Mouse (Mus musculus): Measurements from ENCODE around the gene Treh. TPM values are rescaled to one million over a fixed set of nuclear protein-coding genes. Genes with fewer than 3 reads are reported as not detected.

The Treh gene
- polyA plus RNA-seq, 1 experiment: not detected

DNA sequence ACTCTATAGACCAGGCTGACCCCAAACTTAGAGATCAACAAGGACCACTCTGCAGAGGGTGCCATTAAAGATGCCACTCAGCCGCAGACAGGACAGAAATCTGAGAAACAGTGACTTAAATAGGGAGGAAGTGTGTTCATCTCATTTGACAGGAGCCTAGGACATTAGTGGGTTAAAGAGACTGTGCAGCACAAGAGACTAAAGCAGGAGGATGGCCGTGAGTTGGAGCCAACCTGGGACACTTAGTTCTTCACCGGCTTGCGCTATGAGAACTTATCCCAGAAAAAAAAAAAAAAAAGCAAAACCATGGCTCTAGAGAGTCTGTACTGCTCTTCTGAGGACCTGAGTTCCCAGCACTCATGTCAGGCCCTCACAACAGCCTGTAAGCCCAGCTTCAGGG is 25.4 kb upstream of the Treh start:
- Histone ChIP-seq H3K27ac (ENCODE audit: insufficient read depth, low read length) (no peak overlapping the region), H3K4me3 (ENCODE audit: extremely low read depth, insufficient read depth, insufficient read length) (no peak overlapping the region), H3K27me3 (ENCODE audit: control insufficient read depth, insufficient read depth, low read length) (no peaks in the 10 kb centered on the region), H3K4me1 (ENCODE audit: control insufficient read depth, insufficient read depth, insufficient read length) (peaks cover 32% of the 10 kb centered on the region; the same call in 1 of the 2 replicates), H3K36me3 (ENCODE audit: control insufficient read depth, insufficient read depth, low read length) (no peaks in the 10 kb centered on the region)
- 77% methylated on average over 4 of the region's 4 CpGs for WGBS
- DNase-seq (ENCODE audit: low read depth in 1 of 2, low spot score in 2 of 2): no peak
- TF ChIP-seq CTCF (IDR thresholded peaks at IDR 0.05; ENCODE audit: extremely low read depth, insufficient read depth, insufficient read length, insufficient replicate concordance) (no peak), POLR2A (IDR thresholded peaks at IDR 0.05; ENCODE audit: low read depth, low read length) (no peak)

DNA sequence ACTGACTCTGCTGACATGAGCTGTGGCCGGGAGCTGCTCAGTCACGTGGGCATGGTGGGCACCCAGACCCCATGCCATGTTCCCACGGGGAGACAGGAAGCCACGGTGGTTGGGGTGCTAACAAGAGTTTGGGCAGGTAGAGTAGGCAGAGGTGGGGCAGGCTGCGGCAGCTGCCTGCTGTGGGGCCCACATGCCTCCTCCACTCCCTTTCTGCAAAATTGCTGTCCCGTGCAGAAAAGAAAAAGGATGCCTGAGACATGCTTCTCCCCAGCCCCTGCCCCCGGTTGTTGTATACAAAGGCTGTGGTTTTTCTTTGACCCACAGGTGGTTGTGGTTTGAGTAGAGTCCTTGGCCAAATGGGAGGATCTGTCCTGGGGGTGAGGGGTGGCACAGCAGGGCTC is 24.2 kb upstream of the Treh start:
- peak in 1 of 2 experiments; percentile 40 for DNase-seq (ENCODE audit: low read depth in 1 of 2, low spot score in 2 of 2)
- TF ChIP-seq CTCF (IDR thresholded peaks at IDR 0.05; ENCODE audit: extremely low read depth, insufficient read depth, insufficient read length, insufficient replicate concordance) (no peak), POLR2A (IDR thresholded peaks at IDR 0.05; ENCODE audit: low read depth, low read length) (no peak)

DNA sequence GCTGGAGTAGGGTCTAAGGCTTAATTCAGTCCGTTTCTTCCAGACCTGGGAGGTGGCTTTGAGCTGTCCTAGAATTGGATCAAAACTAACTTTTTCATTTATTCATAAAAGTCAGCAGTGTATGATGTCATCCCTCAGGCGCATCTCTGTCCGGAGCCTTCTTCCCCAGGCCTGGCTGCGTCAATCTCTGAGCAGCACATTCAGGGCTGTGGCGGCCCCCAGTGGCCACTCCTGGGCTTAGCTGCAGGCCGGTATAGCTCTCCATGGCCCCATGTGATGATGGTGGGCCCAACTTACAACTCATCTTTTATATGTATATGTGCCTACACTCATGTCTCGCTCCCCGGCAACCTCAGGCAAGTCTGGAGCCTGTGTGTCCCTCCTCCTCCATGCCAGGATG is 21.0 kb upstream of the Treh start:
- Histone ChIP-seq H3K27ac (ENCODE audit: insufficient read depth, low read length) (no peak overlapping the region), H3K4me1 (ENCODE audit: control insufficient read depth, insufficient read depth, insufficient read length) (peaks cover 15% of the 10 kb centered on the region; the same call in 1 of the 2 replicates), H3K4me3 (ENCODE audit: extremely low read depth, insufficient read depth, insufficient read length) (no peak overlapping the region), H3K27me3 (ENCODE audit: control insufficient read depth, insufficient read depth, low read length) (no peaks in the 10 kb centered on the region), H3K36me3 (ENCODE audit: control insufficient read depth, insufficient read depth, low read length) (no peaks in the 10 kb centered on the region)
- no peak for TF ChIP-seq POLR2A (IDR thresholded peaks at IDR 0.05; ENCODE audit: low read depth, low read length)
- peak; percentile 95 for TF ChIP-seq CTCF (IDR thresholded peaks at IDR 0.05; ENCODE audit: extremely low read depth, insufficient read depth, insufficient read length, insufficient replicate concordance)
- 19% methylated on average over 8 of the region's 8 CpGs for WGBS
- peak in 1 of 2 experiments; percentile 83 for DNase-seq (ENCODE audit: low read depth in 1 of 2, low spot score in 2 of 2)

More for the DNA sequence above, 24.2 kb upstream of the Treh start:
- Histone ChIP-seq H3K36me3 (ENCODE audit: control insufficient read depth, insufficient read depth, low read length) (no peaks in the 10 kb centered on the region), H3K27me3 (ENCODE audit: control insufficient read depth, insufficient read depth, low read length) (no peaks in the 10 kb centered on the region), H3K27ac (ENCODE audit: insufficient read depth, low read length) (0 out of 2 replicates have a peak overlapping the region, but pooled peaks have one; percentile 16), H3K4me1 (ENCODE audit: control insufficient read depth, insufficient read depth, insufficient read length) (peaks cover 32% of the 10 kb centered on the region; the same call in 1 of the 2 replicates), H3K4me3 (ENCODE audit: extremely low read depth, insufficient read depth, insufficient read length) (no peak overlapping the region)
- WGBS: 10% methylated on average over 7 of the region's 7 CpGs

DNA sequence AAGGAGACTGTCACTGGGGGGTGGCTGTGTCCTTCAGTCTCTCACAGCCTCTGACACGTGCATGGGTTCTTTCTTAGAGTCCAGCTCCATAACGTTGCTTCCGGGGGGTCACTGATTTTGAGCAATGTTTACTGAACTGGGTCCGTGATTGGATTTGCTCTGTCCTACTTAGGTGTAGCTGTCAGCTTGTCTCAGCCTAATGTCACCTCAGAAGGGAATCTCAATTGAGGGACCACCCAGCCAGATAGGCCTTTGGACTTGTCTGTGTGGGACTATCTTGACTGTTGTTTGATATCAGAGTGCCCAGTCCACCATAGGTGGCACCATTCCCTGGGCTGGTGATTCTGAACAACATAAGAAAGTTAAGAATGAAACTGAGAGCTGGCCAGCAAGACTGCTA is 19.1 kb upstream of the Treh start:
- no peak for DNase-seq (ENCODE audit: low read depth in 1 of 2, low spot score in 2 of 2)
- no peaks in the 10 kb centered on the region for H3K27me3 ChIP-seq (ENCODE audit: control insufficient read depth, insufficient read depth, low read length)
- peaks cover 5% of the 10 kb centered on the region; the same call in 1 of the 2 replicates for H3K4me1 ChIP-seq (ENCODE audit: control insufficient read depth, insufficient read depth, insufficient read length)
- TF ChIP-seq POLR2A (IDR thresholded peaks at IDR 0.05; ENCODE audit: low read depth, low read length) (no peak), CTCF (IDR thresholded peaks at IDR 0.05; ENCODE audit: extremely low read depth, insufficient read depth, insufficient read length, insufficient replicate concordance) (no peak)
- no peaks in the 10 kb centered on the region for H3K36me3 ChIP-seq (ENCODE audit: control insufficient read depth, insufficient read depth, low read length)
- H3K27ac ChIP-seq (ENCODE audit: insufficient read depth, low read length): no peak overlapping the region
- H3K4me3 ChIP-seq (ENCODE audit: extremely low read depth, insufficient read depth, insufficient read length): no peak overlapping the region
- 92% methylated on average over 4 of the region's 4 CpGs for WGBS

DNA sequence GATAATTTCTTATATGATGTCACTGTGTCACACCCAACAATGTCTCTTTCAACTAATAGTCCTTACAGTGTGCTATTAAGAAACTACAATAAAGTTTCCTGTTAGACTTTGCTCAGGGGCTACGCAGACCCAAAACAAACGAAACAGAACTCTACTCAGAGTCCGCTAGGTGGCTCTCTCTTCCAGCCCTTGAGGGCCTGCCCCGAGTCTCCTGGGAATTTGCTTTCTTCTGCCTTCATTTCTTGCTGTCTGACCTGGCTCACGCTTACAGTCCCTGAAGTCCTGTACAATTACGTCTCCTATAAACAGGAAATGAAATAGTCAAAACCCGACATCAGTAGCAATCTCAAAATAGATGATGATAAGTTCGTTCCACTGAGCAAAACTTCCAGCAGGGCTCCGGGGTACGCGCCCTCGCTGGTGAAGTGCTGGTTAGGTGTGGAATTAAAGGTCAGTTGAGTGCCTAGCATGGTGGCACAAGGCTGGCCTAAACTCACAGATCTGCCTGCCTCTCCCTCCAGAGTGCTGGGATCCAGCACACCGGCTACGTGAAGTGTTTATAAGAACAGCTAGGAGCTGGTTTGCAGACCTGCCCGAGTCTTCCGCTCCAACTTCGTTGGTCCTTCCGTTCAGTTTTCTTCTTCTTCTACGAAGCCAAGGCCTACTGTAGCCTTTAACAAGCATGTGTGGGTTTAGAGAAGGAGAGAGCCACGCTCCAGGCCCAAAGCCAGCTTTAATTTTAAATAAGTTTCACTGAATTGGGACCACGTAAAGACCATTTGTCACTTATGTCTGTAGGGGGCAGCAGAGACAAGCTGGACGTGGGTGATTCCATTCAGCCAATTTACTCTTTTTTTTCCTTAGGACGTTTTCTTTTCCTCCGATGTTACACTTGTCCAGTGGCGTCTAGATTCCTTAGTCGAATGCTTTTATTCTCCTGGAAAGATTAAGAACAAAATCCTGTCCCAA is 17.7 kb upstream of the Treh start:
- no peak overlapping the region for H3K27ac ChIP-seq (ENCODE audit: insufficient read depth, low read length)
- H3K36me3 ChIP-seq (ENCODE audit: control insufficient read depth, insufficient read depth, low read length): no peaks in the 10 kb centered on the region
- H3K27me3 ChIP-seq (ENCODE audit: control insufficient read depth, insufficient read depth, low read length): no peaks in the 10 kb centered on the region
- no peak overlapping the region for H3K4me3 ChIP-seq (ENCODE audit: extremely low read depth, insufficient read depth, insufficient read length)
- no peaks in the 10 kb centered on the region for H3K4me1 ChIP-seq (ENCODE audit: control insufficient read depth, insufficient read depth, insufficient read length)
- 29% methylated on average over 26 of the region's 26 CpGs for WGBS
- DNase-seq (ENCODE audit: low read depth in 1 of 2, low spot score in 2 of 2): peak; percentile 58 to 67
- TF ChIP-seq POLR2A (IDR thresholded peaks at IDR 0.05; ENCODE audit: low read depth, low read length): no peak
- TF ChIP-seq CTCF (IDR thresholded peaks at IDR 0.05; ENCODE audit: extremely low read depth, insufficient read depth, insufficient read length, insufficient replicate concordance): peak; percentile 65; the same call in 1 of the 2 replicates

DNA sequence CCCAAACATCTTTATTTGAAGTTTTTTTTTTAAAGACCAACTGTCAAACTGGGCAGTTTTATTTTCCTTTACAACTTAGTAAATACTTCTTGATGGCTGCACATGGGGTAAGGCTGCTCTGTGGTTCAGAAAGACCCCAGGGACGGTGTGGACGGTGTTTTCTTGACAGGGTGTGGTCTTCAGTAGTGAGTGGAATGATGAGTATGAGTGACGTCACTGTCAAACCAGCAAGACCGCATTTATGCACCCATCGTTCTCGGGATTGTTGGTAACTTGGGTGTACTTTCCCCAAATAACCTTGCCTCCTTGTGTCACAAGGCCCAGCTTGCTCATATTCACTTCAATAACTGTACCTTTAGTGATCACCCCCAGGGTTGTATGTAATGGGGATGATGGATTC is 9.3 kb upstream of the Treh start:
- H3K36me3 ChIP-seq (ENCODE audit: control insufficient read depth, insufficient read depth, low read length): no peaks in the 10 kb centered on the region
- H3K27me3 ChIP-seq (ENCODE audit: control insufficient read depth, insufficient read depth, low read length): no peaks in the 10 kb centered on the region
- no peaks in the 10 kb centered on the region for H3K4me1 ChIP-seq (ENCODE audit: control insufficient read depth, insufficient read depth, insufficient read length)
- no peak overlapping the region for H3K27ac ChIP-seq (ENCODE audit: insufficient read depth, low read length)
- no peak for DNase-seq (ENCODE audit: low read depth in 1 of 2, low spot score in 2 of 2)
- TF ChIP-seq POLR2A (IDR thresholded peaks at IDR 0.05; ENCODE audit: low read depth, low read length) (no peak), CTCF (IDR thresholded peaks at IDR 0.05; ENCODE audit: extremely low read depth, insufficient read depth, insufficient read length, insufficient replicate concordance) (no peak)
- no peak overlapping the region for H3K4me3 ChIP-seq (ENCODE audit: extremely low read depth, insufficient read depth, insufficient read length)
- WGBS: 92% methylated on average over 6 of the region's 6 CpGs

DNA sequence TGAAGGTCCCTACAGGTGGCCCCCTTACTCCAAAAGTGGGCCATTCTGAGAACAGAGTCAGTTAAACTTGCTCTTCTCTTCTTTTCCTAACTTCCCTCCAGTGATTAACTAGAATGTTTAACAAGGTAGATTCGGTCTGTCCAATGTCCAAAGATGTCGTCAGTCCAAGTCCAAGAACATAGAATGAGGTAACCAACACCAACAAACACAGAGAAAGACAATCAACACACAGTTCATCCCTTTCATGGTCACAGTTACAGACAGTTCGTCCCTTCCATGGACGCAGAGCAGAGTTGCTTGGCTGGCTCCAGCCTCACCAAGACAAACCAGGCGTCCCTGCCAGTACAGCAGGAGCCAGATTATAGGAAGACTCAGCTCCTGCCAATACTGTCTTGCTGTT is 1.6 kb upstream of the Treh start:
- Histone ChIP-seq H3K4me1 (ENCODE audit: control insufficient read depth, insufficient read depth, insufficient read length) (no peaks in the 10 kb centered on the region), H3K4me3 (ENCODE audit: extremely low read depth, insufficient read depth, insufficient read length) (no peak overlapping the region), H3K27ac (ENCODE audit: insufficient read depth, low read length) (no peak overlapping the region), H3K36me3 (ENCODE audit: control insufficient read depth, insufficient read depth, low read length) (no peaks in the 10 kb centered on the region), H3K27me3 (ENCODE audit: control insufficient read depth, insufficient read depth, low read length) (no peaks in the 10 kb centered on the region)
- 87% methylated on average over 5 of the region's 5 CpGs for WGBS
- no peak for TF ChIP-seq CTCF (IDR thresholded peaks at IDR 0.05; ENCODE audit: extremely low read depth, insufficient read depth, insufficient read length, insufficient replicate concordance)
- no peak for TF ChIP-seq POLR2A (IDR thresholded peaks at IDR 0.05; ENCODE audit: low read depth, low read length)
- no peak for DNase-seq (ENCODE audit: low read depth in 1 of 2, low spot score in 2 of 2)
